Mouse (Mus musculus) adipocyte (in vitro differentiated cells): Measurements from ENCODE around the gene Btnl2.
"Not testable (repeated sequence)": the region's sequence is repeated elsewhere in the genome, so short reads cannot be mapped to it uniquely, and the experiment has no call there.

ENCODE experiments used
- DNase-seq: peaks from one replicate; pipeline ENCODE4 v3.0.0-alpha.2; 2016; ENCODE audit warnings: low spot score

Gene Btnl2

GRCm38 (mm10) chr17:34354539-34354938 is at the start of gene Btnl2:
Btnl2 (plus strand) TSS chr17:34354822.
- DNase-seq = no peak

- DNase-seq = peak; percentile 71
These were observed 49.1 kb upstream of the Btnl2 start, which contains the start of gene H2-Eb1 for GRCm38 (mm10) chr17:34305380-34306030. H2-Eb1 (plus strand) TSS chr17:34305867.

GRCm38 (mm10) chr17:34306407-34306806 is 48.2 kb upstream of the Btnl2 start:
- DNase-seq = no peak

- no peak for DNase-seq
These were observed 47.4 kb upstream of the Btnl2 start for GRCm38 (mm10) chr17:34307216-34307615.

- no peak for DNase-seq
These were observed 46.5 kb upstream of the Btnl2 start for GRCm38 (mm10) chr17:34308161-34308560.

- no peak for DNase-seq
These were observed 45.4 kb upstream of the Btnl2 start for GRCm38 (mm10) chr17:34309225-34309624.

GRCm38 (mm10) chr17:34309683-34310385 is 44.8 kb upstream of the Btnl2 start:
- no peak for DNase-seq

- not testable (repeated sequence) for DNase-seq
These were observed 44.1 kb upstream of the Btnl2 start for GRCm38 (mm10) chr17:34310526-34310925.

GRCm38 (mm10) chr17:34312185-34312584 is 42.4 kb upstream of the Btnl2 start:
- no peak for DNase-seq

- peak; percentile 81 for DNase-seq
These were observed 41.2 kb upstream of the Btnl2 start for GRCm38 (mm10) chr17:34313393-34313792.

GRCm38 (mm10) chr17:34314286-34314685 is 40.3 kb upstream of the Btnl2 start:
- no peak for DNase-seq

- DNase-seq = no peak
These were observed 39.1 kb upstream of the Btnl2 start for GRCm38 (mm10) chr17:34315512-34315911.

- DNase-seq = no peak
These were observed 37.9 kb upstream of the Btnl2 start for GRCm38 (mm10) chr17:34316697-34317096.

GRCm38 (mm10) chr17:34317275-34317674 is 37.3 kb upstream of the Btnl2 start:
- DNase-seq = no peak

GRCm38 (mm10) chr17:34325436-34325835 is 29.2 kb upstream of the Btnl2 start, which contains the start of gene H2-Eb2:
H2-Eb2 (plus strand) TSS chr17:34325665.
- DNase-seq = no peak

- no peak for DNase-seq
These were observed 28.2 kb upstream of the Btnl2 start for GRCm38 (mm10) chr17:34326373-34326772.

GRCm38 (mm10) chr17:34329807-34330206 is 24.8 kb upstream of the Btnl2 start:
- DNase-seq = no peak

- DNase-seq = no peak
These were observed 23.4 kb upstream of the Btnl2 start for GRCm38 (mm10) chr17:34331200-34331599.

GRCm38 (mm10) chr17:34340619-34341402 is 13.8 kb upstream of the Btnl2 start:
- DNase-seq = no peak

GRCm38 (mm10) chr17:34344882-34345281 is 9.7 kb upstream of the Btnl2 start:
- DNase-seq = no peak

GRCm38 (mm10) chr17:34345486-34345885 is 9.1 kb upstream of the Btnl2 start:
- no peak for DNase-seq

- DNase-seq = no peak
These were observed 8.6 kb upstream of the Btnl2 start for GRCm38 (mm10) chr17:34346041-34346440.
